Mouse (Mus musculus) midbrain, embryonic 15.5 days (tissue): Measurements from ENCODE around the gene Tmsb10. TPM values are rescaled to one million over a fixed set of nuclear protein-coding genes. Genes with fewer than 3 reads are reported as not detected.

Experiments
- ATAC-seq: fragments of 200-750 bp; cut with Nextera tagmentation; replicated peaks from 2 replicates; pipeline ENCODE4 v1.8.0; 2017; ENCODE audit warnings: moderate TSS enrichment
- H3K27ac ChIP-seq: fragments of 300-500 bp; sonication (generic); 2 replicates; pipeline ENCODE4 v1.5.1; 2015; ENCODE audit warnings: mild to moderate bottlenecking, inconsistent platforms
- H3K27me3 ChIP-seq: fragments of 300-500 bp; sonication (generic); replicated peaks from 2 replicates; pipeline ENCODE4 v1.6.1; 2015; ENCODE audit warnings: inconsistent platforms
- H3K36me3 ChIP-seq: fragments of 300-500 bp; sonication (generic); replicated peaks from 2 replicates; pipeline ENCODE4 v1.6.1; 2015; ENCODE audit warnings: inconsistent platforms
- H3K4me1 ChIP-seq: fragments of 300-500 bp; sonication (generic); 2 replicates; pipeline ENCODE4 v1.6.1; 2015; ENCODE audit warnings: inconsistent platforms
- H3K4me2 ChIP-seq: fragments of 300-500 bp; sonication (generic); 2 replicates; pipeline ENCODE4 v1.6.1; 2015; ENCODE audit warnings: inconsistent platforms, mild to moderate bottlenecking, moderate library complexity
- H3K4me3 ChIP-seq: fragments of 300-500 bp; sonication (generic); 2 replicates; pipeline ENCODE4 v1.5.1; 2015; ENCODE audit warnings: mild to moderate bottlenecking, inconsistent platforms
- H3K9ac ChIP-seq: fragments of 300-500 bp; sonication (generic); 2 replicates; pipeline ENCODE4 v1.6.1; 2015; ENCODE audit warnings: mild to moderate bottlenecking, inconsistent platforms
- H3K9me3 ChIP-seq: fragments of 300-500 bp; sonication (generic); 2 replicates; pipeline ENCODE4 v1.6.1; 2016; ENCODE audit warnings: inconsistent platforms
- WGBS: fragments of 180-500 bp; shearing (Covaris S2); methylation state at CpG from one replicate; pipeline ENCODE4 v1.1.7; 2015; ENCODE audit warnings: mixed read lengths; 5-methylcytosine and 5-hydroxymethylcytosine counted together
- polyA plus RNA-seq: library from polyadenylated mRNA; unstranded; fragments of >200 nt; fragmentation: Nextera tagmentation; extraction: Ambion mirVana; gene quantifications from 2 replicates; pipeline ENCODE4 v1.2.1, GENCODE M21; 2015

The Tmsb10 gene
- polyA plus RNA-seq, 1 experiment from 2014 or later: 4,750 TPM

DNA sequence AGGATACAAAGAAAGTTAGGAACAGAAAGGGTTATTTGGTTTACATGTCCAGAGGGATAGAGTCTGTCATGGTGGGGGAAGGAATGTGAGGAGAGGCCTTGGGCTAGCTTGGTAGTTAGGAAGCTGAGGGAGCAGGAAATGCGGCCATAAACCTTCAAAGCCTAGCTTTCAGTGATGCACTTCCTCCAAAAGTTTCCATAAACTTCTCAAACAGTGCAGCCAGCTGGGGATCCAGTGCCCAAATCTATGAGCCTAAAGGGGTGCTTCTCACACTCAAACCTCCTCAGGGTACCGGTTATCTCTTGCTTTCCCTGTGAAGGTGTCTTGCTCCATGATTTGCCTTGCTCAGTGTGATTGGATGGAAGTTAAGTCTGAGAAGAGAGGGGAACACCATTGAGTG is 5.6 kb downstream of the Tmsb10 start:
- H3K27ac ChIP-seq: no peak overlapping the region
- 92% methylated on average over 2 of the region's 2 CpGs for WGBS
- ATAC-seq: no peak
- no peaks in the 10 kb centered on the region for H3K9me3 ChIP-seq
- no peaks in the 10 kb centered on the region for H3K36me3 ChIP-seq
- H3K4me2 ChIP-seq: no peak overlapping the region
- no peak overlapping the region for H3K4me3 ChIP-seq
- H3K9ac ChIP-seq: no peak overlapping the region
- H3K27me3 ChIP-seq: no peaks in the 10 kb centered on the region
- H3K4me1 ChIP-seq: peaks cover 20% of the 10 kb centered on the region

DNA sequence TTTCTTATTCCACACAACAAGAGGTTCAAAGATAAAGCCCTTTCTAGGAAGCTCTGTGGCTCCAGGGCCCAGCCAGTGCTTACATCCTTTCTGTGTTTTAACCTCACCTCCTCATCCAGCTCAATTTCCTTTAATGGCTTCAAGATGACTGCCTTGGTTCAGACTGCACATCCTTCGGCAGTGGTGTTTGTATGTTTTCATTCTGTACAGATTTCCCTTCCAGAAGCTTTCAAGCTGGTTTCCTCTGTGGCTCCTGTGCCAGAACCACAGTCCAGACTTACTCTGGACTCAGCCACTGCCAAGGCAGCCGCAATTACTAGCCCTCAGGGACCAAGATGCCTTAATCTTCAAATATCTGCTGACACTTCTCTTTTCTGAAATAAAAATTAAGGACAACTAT is 6.3 kb downstream of the Tmsb10 start:
- Histone ChIP-seq H3K4me3 (no peak overlapping the region), H3K27me3 (no peaks in the 10 kb centered on the region), H3K4me1 (peaks cover 20% of the 10 kb centered on the region), H3K4me2 (no peak overlapping the region), H3K36me3 (no peaks in the 10 kb centered on the region), H3K9me3 (no peaks in the 10 kb centered on the region), H3K27ac (no peak overlapping the region), H3K9ac (no peak overlapping the region)
- ATAC-seq: no peak
- 89% methylated on average over 2 of the region's 2 CpGs for WGBS

DNA sequence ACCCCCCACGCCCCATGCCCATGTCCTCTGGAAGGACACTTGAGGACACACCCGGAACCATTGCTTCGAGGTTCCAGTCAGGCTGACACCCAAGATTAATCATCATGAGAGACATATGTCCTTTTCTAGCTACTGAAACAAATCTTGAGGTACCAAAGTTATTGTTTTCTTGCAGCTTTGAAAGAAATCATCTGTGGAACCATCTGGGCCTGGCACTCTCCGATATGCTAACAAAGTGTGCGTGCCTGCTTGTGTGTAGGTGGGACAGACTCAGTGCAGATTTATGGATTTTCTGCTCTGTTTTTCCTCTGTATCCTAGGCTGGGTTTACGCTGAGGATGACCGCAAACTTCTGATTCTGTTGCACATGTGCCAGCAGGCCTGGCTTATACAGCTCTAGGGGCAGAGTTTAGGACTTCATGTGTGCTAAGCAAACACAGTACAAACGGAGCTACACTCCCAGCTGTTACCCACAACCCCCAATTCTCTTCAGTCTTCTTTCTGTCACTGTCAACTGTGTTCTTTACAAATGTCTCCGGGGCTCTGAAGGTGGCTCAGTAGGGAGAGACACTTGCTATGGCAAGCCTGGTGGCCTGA is 9.3 kb downstream of the Tmsb10 start:
- no peaks in the 10 kb centered on the region for H3K27me3 ChIP-seq
- H3K4me2 ChIP-seq: no peak overlapping the region
- H3K4me1 ChIP-seq: no peaks in the 10 kb centered on the region
- H3K27ac ChIP-seq: no peak overlapping the region
- H3K4me3 ChIP-seq: no peak overlapping the region
- no peak for ATAC-seq
- H3K9me3 ChIP-seq: no peaks in the 10 kb centered on the region
- H3K9ac ChIP-seq: no peak overlapping the region
- 89% methylated on average over 9 of the region's 9 CpGs for WGBS
- H3K36me3 ChIP-seq: no peaks in the 10 kb centered on the region

DNA sequence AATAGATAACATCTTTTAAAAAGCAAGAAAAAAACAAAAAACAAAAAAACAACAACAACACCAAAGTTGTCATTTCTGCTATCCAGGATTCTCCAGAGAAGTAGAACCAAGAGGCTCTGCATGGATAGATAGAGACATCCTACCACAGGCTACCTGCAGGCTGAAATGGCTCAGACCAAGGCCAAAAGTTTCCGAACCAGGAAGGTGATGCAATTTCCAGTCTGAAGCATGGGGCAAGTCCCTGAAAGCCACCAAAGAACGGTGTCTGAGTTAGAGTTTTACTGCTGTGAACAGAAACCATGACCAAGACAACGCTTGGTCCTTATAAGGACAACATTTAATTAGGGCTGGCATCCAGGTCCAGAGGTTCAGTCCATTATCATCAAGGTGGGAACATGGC is 10.2 kb downstream of the Tmsb10 start:
- H3K27ac ChIP-seq: no peak overlapping the region

DNA sequence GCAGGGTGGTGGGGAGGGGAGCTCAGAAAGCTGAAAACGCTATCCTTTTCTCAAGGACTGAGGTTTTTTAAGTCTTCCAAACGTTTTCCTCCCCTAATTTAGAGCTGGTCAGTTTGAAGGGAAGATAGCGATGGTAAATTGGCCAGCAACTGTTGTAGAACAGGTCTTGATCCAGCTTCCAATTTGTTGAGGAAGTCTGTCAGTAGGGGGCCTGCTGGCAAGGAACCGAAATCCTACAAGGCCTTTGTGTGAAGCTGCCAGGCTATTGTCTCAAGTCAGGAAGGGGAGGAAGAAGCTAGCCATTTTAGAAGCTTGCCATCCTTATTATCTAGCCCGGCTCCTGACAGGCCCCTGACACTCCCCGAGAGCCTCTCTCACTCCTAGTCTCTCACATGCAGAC is 10.6 kb downstream of the Tmsb10 start:
- Histone ChIP-seq H3K36me3 (no peaks in the 10 kb centered on the region), H3K4me2 (no peak overlapping the region), H3K27me3 (no peaks in the 10 kb centered on the region), H3K27ac (no peak overlapping the region), H3K9me3 (no peaks in the 10 kb centered on the region), H3K4me1 (no peaks in the 10 kb centered on the region), H3K4me3 (no peak overlapping the region), H3K9ac (no peak overlapping the region)
- ATAC-seq: no peak
- 44% methylated on average over 6 of the region's 6 CpGs for WGBS

More for the DNA sequence above, 10.2 kb downstream of the Tmsb10 start:
- 94% methylated on average over 3 of the region's 3 CpGs for WGBS
- no peak overlapping the region for H3K9ac ChIP-seq
- H3K27me3 ChIP-seq: no peaks in the 10 kb centered on the region
- no peaks in the 10 kb centered on the region for H3K9me3 ChIP-seq
- H3K36me3 ChIP-seq: no peaks in the 10 kb centered on the region
- ATAC-seq: no peak
- no peak overlapping the region for H3K4me2 ChIP-seq
- H3K4me1 ChIP-seq: no peaks in the 10 kb centered on the region
- no peak overlapping the region for H3K4me3 ChIP-seq

DNA sequence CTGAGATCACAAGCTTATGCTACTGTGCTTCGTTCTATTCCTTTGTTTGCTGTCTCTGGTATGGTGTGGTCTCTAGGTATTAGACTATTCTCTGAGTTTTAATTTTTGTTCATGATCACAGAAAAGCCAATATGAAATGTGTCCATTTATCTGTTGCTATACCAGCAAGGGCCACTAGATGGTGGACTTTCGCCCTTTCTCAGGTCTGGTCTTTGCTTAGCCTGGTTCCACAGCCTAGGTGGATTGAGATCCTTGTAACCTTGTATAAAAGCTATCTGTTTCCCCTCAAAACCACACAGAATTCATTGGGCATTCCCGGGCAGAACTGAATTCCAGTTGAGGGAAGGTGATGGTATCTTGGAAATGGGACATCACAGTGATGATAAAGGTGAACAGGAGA is 18.1 kb downstream of the Tmsb10 start:
- no peaks in the 10 kb centered on the region for H3K27me3 ChIP-seq
- H3K27ac ChIP-seq: no peak overlapping the region
- no peaks in the 10 kb centered on the region for H3K4me1 ChIP-seq
- H3K4me2 ChIP-seq: no peak overlapping the region
- H3K36me3 ChIP-seq: no peaks in the 10 kb centered on the region
- no peaks in the 10 kb centered on the region for H3K9me3 ChIP-seq
- WGBS: 8% methylated on average over 3 of the region's 3 CpGs
- peak; percentile 71 for ATAC-seq
- no peak overlapping the region for H3K4me3 ChIP-seq
- no peak overlapping the region for H3K9ac ChIP-seq

DNA sequence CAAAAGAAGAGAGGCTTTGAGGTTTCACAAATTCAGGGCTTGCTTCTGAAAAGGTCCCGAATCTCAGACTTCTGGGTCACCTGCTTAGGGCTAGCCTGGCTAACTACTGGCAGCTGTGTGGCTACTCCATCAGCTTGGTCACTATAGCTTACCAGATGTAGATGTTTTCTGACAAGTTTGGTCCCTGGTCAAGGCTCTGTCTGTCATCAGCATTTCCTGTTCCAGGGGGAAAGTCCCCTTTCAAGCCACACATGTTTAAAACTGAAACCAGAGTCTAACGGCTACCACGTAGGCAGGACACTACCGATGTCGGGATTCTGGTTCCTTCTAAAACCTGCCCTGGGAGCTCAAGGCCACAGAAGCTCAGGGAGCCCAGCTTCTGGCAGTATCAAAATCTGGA is 20.7 kb downstream of the Tmsb10 start:
- no peak overlapping the region for H3K4me3 ChIP-seq
- H3K36me3 ChIP-seq: no peaks in the 10 kb centered on the region
- no peak for ATAC-seq
- H3K27ac ChIP-seq: no peak overlapping the region
- no peak overlapping the region for H3K4me2 ChIP-seq
- H3K27me3 ChIP-seq: no peaks in the 10 kb centered on the region
- no peaks in the 10 kb centered on the region for H3K9me3 ChIP-seq
- no peaks in the 10 kb centered on the region for H3K4me1 ChIP-seq
- 87% methylated on average over 5 of the region's 5 CpGs for WGBS
- no peak overlapping the region for H3K9ac ChIP-seq

DNA sequence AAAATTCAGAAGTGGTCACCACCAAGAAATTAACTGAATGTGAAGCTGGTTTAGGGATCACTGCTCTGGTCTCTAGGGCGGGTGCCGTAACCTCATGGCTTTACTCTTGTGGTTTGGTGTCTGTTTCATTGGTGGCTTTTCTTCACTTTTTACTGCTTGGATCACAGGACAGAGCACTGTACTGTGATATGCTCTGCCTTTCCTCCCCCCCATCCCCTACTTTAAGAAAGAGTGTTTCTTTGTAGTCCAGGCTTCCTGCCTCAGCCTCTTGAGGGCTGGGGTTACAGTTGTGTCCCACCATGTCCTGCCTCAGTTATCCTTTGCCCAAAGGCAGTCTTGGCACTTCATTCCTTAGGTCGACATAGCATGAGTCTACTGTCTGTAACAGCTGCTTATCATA is 21.1 kb downstream of the Tmsb10 start:
- 88% methylated on average over 3 of the region's 3 CpGs for WGBS
- H3K27me3 ChIP-seq: no peaks in the 10 kb centered on the region
- no peaks in the 10 kb centered on the region for H3K4me1 ChIP-seq
- H3K27ac ChIP-seq: no peak overlapping the region
- no peak for ATAC-seq
- H3K9ac ChIP-seq: no peak overlapping the region
- no peak overlapping the region for H3K4me2 ChIP-seq
- no peaks in the 10 kb centered on the region for H3K9me3 ChIP-seq
- no peak overlapping the region for H3K4me3 ChIP-seq
- H3K36me3 ChIP-seq: no peaks in the 10 kb centered on the region

DNA sequence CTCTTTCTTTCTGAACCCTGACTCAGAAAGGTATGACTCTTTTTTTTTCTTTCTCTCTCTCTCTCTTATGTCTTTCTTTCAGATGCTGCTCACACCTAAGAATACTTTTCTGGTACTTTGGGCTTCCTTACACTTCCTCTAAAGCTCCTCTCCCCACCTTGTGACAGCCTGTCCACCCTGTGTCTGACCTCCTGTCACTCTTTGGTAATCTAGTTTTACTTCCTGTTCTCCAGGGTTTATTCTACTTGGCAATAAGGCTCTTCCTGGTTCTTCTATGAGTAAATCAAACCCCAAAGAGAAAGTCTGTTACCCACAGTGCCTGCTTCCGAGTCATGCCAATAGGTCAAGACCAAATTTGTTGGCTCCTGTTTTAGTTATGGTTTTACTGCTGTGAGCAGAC is 25.6 kb downstream of the Tmsb10 start:
- Histone ChIP-seq H3K27me3 (no peaks in the 10 kb centered on the region), H3K9me3 (no peaks in the 10 kb centered on the region), H3K36me3 (no peaks in the 10 kb centered on the region), H3K4me2 (no peak overlapping the region), H3K4me1 (no peaks in the 10 kb centered on the region), H3K4me3 (no peak overlapping the region), H3K27ac (no peak overlapping the region), H3K9ac (no peak overlapping the region)
- ATAC-seq: no peak
- WGBS: 91% methylated on average over 1 of the region's 1 CpGs

DNA sequence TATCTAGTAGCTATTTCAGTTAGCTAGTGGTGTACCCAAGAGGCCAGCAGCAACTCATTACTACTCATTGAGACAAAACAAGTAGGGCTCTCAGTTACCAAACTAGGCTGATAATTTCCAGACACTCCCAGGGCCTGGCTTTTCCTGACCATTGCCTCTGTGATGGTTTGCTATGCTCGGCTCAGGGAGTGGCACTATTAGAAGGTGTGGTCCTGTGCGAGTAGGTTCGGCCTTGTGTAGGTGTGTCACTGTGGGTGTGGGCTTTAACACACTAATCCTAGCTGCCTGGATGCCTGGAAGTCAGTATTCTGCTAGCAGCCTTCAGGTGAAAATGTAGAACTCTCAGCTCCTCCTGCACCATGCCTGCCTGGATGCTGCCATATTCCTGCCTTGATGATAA is 27.0 kb downstream of the Tmsb10 start:
- Histone ChIP-seq H3K9me3 (no peaks in the 10 kb centered on the region), H3K4me1 (no peaks in the 10 kb centered on the region), H3K4me3 (no peak overlapping the region), H3K4me2 (no peak overlapping the region), H3K36me3 (no peaks in the 10 kb centered on the region), H3K27me3 (no peaks in the 10 kb centered on the region), H3K9ac (no peak overlapping the region), H3K27ac (no peak overlapping the region)
- WGBS: 92% methylated on average over 3 of the region's 3 CpGs
- no peak for ATAC-seq

DNA sequence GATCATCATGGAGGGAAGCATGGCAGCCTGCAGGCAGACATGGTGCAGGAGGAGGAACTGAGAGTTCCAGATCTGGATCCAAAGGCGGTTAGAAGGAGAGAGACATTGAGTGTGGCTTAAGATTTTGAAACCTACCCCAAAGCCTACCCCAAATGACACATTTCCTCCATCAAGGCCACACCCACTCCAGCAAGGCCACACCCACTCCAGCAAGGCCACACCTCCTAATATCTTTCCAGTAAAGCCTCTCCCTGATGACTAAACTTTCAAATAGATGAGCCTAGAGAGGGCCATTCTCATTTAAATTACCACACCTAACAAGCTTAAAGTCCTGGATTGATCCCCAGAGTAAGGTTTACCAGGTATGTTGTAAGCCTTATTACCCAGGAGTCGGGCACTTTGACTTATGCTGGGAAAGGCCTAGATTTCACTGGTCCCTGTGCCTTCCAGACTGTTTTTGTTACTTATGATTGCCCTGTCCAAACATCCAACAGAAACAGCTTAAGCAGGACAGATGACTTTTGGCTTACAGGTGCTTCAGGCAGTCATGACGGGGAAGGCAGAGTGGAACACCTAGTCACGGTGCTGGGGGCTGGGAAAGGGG is 28.7 kb downstream of the Tmsb10 start:
- no peak overlapping the region for H3K4me3 ChIP-seq
- no peaks in the 10 kb centered on the region for H3K36me3 ChIP-seq
- ATAC-seq: no peak
- H3K9ac ChIP-seq: no peak overlapping the region
- 82% methylated on average over 4 of the region's 4 CpGs for WGBS
- no peak overlapping the region for H3K4me2 ChIP-seq
- no peaks in the 10 kb centered on the region for H3K9me3 ChIP-seq
- H3K27ac ChIP-seq: no peak overlapping the region
- no peaks in the 10 kb centered on the region for H3K4me1 ChIP-seq
- no peaks in the 10 kb centered on the region for H3K27me3 ChIP-seq

DNA sequence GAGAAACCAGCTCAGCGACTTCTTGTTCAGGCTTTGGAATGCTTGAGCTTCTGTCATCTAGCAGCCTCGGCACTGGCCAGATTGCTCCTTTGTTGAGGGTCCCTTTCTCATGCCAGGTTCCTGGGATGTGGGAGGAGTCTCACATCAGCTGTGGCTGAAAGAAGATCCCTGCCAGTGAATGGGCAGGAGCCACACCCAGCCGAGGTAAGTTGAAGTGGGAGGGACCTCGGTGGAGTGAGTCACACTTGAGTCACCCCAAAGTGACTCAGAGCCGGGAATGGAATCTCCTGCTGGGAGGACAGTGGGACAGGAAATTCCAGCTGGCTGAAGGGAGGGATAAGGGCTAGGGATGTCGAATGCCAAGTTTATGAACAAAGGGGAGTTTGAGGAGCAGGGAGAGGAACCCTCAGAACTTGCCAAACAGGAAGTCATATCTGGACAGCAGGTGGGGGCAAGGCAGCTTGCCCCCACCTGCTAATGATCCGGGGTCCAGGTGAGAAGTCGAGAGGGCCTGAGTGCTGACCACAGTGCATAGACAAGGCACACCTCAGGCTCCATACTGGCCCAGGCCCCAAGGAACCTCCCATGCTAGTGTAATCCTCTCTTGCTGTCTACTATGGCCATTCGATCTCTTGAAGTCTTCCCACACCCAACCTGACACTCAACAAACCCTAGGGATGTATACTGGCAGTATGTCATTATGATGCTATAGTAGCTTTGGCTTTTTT is 31.6 kb downstream of the Tmsb10 start:
- Histone ChIP-seq H3K27me3 (no peaks in the 10 kb centered on the region), H3K36me3 (no peaks in the 10 kb centered on the region), H3K4me1 (no peaks in the 10 kb centered on the region), H3K27ac (no peak overlapping the region), H3K4me3 (no peak overlapping the region), H3K9me3 (no peaks in the 10 kb centered on the region), H3K4me2 (no peak overlapping the region), H3K9ac (no peak overlapping the region)
- ATAC-seq: no peak
- WGBS: 19% methylated on average over 9 of the region's 9 CpGs

DNA sequence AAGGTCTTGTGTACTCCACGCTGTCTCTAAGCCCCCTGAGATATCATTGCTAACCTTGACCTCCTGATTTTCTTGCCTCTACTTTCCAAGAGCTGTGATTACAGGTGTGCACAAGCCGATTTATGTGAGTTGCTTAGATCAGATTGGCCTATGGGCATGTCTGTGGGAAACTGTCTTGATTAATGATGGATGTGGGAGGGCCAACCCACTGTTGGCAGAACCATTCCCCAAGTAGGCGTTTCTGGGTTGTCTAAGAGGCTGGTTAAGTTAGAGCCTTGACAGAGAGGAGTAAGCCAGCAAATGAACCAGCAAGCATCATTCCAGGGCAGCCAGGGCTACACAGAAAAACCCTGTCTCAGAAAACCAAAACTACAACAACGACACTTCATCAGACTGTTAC is 32.5 kb downstream of the Tmsb10 start:
- 86% methylated on average over 4 of the region's 4 CpGs for WGBS

More for the DNA sequence above, 32.5 kb downstream of the Tmsb10 start:
- Histone ChIP-seq H3K9ac (no peak overlapping the region), H3K4me2 (no peak overlapping the region), H3K9me3 (no peaks in the 10 kb centered on the region), H3K4me1 (no peaks in the 10 kb centered on the region), H3K36me3 (no peaks in the 10 kb centered on the region), H3K4me3 (no peak overlapping the region), H3K27me3 (no peaks in the 10 kb centered on the region), H3K27ac (no peak overlapping the region)
- no peak for ATAC-seq
